Mouse (Mus musculus): ENCODE data around the gene Tmem88b.

GRCm38 (mm10) chr4:155812665-155813181 lies 27.0 kb upstream of the Tmem88b start:
- TF ChIP-seq POLR2A (IDR thresholded peaks at IDR 0.05; ENCODE audit: extremely low read depth, insufficient read depth, low read length) (no peak), CTCF (IDR thresholded peaks at IDR 0.05; ENCODE audit: extremely low read depth, insufficient read depth, low read length) (no peak)

All from cortical plate, adult 2 months (tissue).